Mouse (Mus musculus) megakaryocyte, embryonic 14.5 days (primary cell): Measurements from ENCODE around the gene P2rx4. TPM values are rescaled to one million over a fixed set of nuclear protein-coding genes. Genes with fewer than 3 reads are reported as not detected.

ENCODE experiments used
- H3K27me3 ChIP-seq: replicated peaks from 2 replicates; pipeline ENCODE3; 2012; ENCODE audit warnings: inconsistent platforms
- H3K36me3 ChIP-seq: replicated peaks from 2 replicates; pipeline ENCODE3; 2012; ENCODE audit warnings: low read length, inconsistent platforms, mixed read lengths
- H3K4me1 ChIP-seq: 2 replicates; pipeline ENCODE4 v1.6.1; 2012; ENCODE audit warnings: inconsistent platforms
- H3K4me3 ChIP-seq: replicated peaks from 2 replicates; pipeline ENCODE3; 2012; ENCODE audit warnings: moderate library complexity, mild to moderate bottlenecking, inconsistent platforms
- H3K9me3 ChIP-seq: 2 replicates; pipeline ENCODE4 v1.6.1; 2012; ENCODE audit warnings: inconsistent platforms
- FLI1 ChIP-seq: IDR thresholded peaks from 2 replicates; pipeline ENCODE4 v1.6.1; 2012; ENCODE audit warnings: low read length, inconsistent platforms, mixed read lengths
- GATA1 ChIP-seq: IDR thresholded peaks from 3 replicates; pipeline ENCODE4 v1.6.1; 2012; ENCODE audit warnings: mixed read lengths, low read length, inconsistent platforms, borderline replicate concordance
- polyA plus RNA-seq: library from polyadenylated mRNA; stranded (reverse); fragments of >175 nt; gene quantifications from 2 replicates; pipeline ENCODE4 v1.2.3, GENCODE M21; 2012; ENCODE audit warnings: low replicate concordance; ENCODE audit not compliant: insufficient read depth

The P2rx4 gene
- polyA plus RNA-seq, 1 experiment = 13.7 TPM

DNA sequence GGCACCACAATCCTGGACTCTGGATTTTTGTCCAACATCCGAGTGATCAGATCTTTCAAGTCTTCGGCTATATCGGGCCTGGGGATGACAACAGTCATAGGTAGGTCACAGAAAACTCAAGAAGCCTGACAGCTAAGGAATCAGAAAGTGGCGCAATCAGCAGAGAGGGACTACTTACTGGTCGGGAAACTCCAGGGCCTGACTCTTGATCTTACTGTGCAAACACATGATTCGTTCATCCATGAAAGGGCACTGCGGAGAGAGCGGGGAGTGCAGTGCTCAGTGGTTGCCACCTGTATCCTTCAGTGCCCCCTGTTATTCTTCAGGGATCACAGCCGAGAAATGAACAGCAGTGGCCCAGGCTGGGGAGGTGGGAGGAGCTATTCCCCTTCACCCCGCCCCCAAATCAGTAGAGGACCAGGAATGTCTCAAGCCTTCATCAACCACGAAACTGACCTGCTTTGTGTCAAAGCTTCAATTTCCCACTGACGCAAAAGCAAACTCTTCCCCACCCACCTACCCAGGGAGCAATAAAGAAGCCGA is 36.6 kb downstream of the P2rx4 start:
- H3K4me1 ChIP-seq = no peaks in the 10 kb centered on the region
- H3K36me3 ChIP-seq = peaks cover 94% of the 10 kb centered on the region
- no peaks in the 10 kb centered on the region for H3K9me3 ChIP-seq
- H3K27me3 ChIP-seq = no peaks in the 10 kb centered on the region
- TF ChIP-seq GATA1 = no peak
- TF ChIP-seq FLI1 = no peak
- H3K4me3 ChIP-seq = no peak overlapping the region

DNA sequence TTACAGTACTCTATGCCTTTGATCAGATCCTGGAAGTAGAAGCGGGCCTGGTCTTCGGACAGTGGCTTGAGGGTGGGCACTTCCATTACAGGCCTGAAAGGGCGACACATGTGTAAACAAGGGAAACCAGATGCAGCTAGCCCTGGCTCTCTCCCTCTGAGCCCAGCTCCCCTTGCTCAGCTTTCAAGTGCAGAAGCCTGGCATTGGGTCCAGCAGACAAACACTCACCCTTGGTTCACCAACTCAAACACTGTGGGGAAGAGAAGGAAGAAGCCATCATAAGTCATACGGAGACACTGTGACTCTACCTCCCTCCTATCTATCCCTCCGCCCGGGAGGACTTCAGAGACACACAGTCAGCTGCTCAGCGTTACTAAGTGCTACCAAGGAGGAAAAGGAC is 40.6 kb downstream of the P2rx4 start:
- Histone ChIP-seq H3K9me3 (no peaks in the 10 kb centered on the region), H3K27me3 (no peaks in the 10 kb centered on the region), H3K4me3 (no peak overlapping the region), H3K36me3 (peaks cover 91% of the 10 kb centered on the region), H3K4me1 (no peaks in the 10 kb centered on the region)
- TF ChIP-seq FLI1 = no peak
- no peak for TF ChIP-seq GATA1

DNA sequence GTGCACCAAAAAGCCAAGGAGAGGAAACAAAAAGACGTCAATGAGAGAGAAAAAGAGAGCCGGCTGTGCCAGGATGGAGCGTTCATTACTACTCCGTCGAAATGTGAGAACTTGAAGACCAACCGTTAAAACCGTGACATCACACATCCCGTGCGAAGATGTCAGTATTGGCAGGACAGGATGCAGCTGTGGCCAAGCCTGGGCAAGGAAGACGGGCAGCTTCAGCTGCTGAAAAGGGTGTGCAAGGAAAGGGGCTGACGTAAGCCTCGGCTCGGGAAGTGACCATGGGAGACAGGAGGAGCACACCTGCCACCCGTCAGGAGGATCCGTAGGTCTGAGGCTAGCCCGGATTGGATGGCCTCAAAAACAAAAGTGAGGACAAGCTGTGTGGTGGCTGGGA is 47.1 kb downstream of the P2rx4 start:
- H3K27me3 ChIP-seq = no peaks in the 10 kb centered on the region
- 0 out of 2 replicates have a peak, but pooled peaks cover 3% of the 10 kb centered on the region for H3K9me3 ChIP-seq
- TF ChIP-seq GATA1 (no peak), FLI1 (no peak)
- peaks cover 95% of the 10 kb centered on the region for H3K36me3 ChIP-seq
- H3K4me3 ChIP-seq = no peak overlapping the region
- 0 out of 2 replicates have a peak, but pooled peaks cover 3% of the 10 kb centered on the region for H3K4me1 ChIP-seq

DNA sequence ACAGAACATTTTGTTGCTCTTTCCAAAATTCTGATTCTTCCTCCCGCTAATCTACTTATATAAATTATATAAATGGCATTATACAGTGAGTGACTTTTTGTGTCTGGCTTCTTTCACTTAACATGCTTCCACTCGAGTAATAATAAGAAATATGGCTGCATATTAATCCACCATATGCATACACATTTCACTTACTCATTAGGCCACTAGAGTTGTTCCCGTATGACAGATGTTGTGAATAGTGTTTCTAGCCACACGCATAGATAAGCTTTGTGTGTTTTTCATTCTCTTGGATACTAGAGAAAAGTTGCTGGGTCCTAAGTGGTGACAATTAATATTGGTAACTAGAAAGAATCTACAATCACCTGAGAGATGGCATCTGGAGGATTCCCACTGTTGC is 48.3 kb downstream of the P2rx4 start:
- Histone ChIP-seq H3K4me3 (no peak overlapping the region), H3K36me3 (peaks cover 89% of the 10 kb centered on the region), H3K4me1 (peaks cover 8% of the 10 kb centered on the region), H3K27me3 (no peaks in the 10 kb centered on the region), H3K9me3 (0 out of 2 replicates have a peak, but pooled peaks cover 3% of the 10 kb centered on the region)
- TF ChIP-seq GATA1 (no peak), FLI1 (no peak)

DNA sequence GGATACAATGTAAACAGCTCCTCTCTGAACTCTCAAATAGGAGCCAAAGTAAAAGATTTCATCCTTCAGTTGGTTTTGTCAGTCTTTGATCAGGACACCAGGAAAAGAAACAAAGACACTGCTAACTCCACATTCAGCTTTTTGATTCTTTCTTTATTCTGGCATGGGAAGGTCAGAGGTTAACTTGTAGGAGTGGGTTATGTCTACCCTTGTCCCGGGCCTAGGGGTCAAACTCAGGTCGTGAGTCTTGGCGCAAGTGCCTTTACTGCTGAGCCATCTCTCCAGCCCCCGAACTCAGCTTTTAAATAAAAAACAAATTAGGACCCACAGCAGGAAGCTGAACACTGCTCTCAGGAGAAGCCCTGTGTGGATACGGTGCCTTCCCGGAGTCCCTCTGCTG is 48.8 kb downstream of the P2rx4 start:
- H3K36me3 ChIP-seq = peaks cover 90% of the 10 kb centered on the region
- TF ChIP-seq FLI1 = no peak
- no peak for TF ChIP-seq GATA1

DNA sequence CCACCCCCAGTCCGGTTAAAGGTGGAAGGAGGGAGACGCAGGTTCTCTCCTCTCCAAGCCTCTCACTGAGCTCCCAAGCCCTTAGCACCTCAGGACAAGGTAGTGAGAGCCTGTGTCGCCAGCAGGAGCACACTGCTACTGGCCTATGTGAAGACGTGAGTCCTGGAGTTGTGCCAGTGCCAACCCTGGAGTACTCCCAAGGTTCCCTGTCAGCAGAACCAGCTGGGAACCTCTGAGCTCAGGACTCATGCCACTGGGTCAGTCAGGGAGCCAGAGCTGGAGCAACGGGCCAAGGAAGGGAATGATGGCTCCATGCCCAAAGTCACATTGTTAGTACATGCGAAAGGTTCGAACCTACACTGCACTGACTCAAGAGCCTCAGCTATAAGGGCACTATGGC is 49.3 kb downstream of the P2rx4 start:
- H3K4me1 ChIP-seq = peaks cover 15% of the 10 kb centered on the region
- H3K4me3 ChIP-seq = no peak overlapping the region
- peaks cover 88% of the 10 kb centered on the region for H3K36me3 ChIP-seq
- TF ChIP-seq FLI1 (no peak), GATA1 (no peak)
- H3K27me3 ChIP-seq = no peaks in the 10 kb centered on the region
- 0 out of 2 replicates have a peak, but pooled peaks cover 3% of the 10 kb centered on the region for H3K9me3 ChIP-seq

More for the DNA sequence above, 48.8 kb downstream of the P2rx4 start:
- no peaks in the 10 kb centered on the region for H3K27me3 ChIP-seq
- no peak overlapping the region for H3K4me3 ChIP-seq
- peaks cover 13% of the 10 kb centered on the region for H3K4me1 ChIP-seq
- 0 out of 2 replicates have a peak, but pooled peaks cover 3% of the 10 kb centered on the region for H3K9me3 ChIP-seq

DNA sequence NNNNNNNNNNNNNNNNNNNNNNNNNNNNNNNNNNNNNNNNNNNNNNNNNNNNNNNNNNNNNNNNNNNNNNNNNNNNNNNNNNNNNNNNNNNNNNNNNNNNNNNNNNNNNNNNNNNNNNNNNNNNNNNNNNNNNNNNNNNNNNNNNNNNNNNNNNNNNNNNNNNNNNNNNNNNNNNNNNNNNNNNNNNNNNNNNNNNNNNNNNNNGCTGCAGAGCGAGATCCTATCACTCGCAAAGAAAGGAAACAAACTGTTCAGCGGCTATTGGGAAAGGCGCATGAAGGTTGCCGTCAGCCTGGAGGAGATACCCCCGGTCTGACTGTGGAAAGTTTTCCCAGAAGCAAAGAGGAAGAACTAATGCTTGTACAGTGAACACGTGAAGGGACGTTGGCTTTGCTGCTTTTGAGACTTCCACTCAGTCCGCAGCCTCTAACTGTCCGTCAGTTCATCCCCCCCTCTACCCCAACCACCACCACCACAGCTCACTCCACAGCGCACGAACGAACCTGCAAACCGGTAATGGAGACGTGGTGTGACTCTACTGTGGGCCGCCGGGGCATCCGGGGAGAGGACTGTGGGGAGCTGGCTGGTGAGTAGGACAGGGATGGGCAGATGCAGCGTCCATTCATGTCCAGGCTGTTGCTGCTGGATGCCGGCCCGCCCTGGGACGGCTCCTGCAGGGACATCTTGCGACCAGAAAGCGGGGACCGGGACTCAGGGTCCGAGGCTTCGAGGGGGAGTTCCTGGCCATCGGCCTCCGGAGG is 56.1 kb downstream of the P2rx4 start:
- peaks cover 54% of the 10 kb centered on the region for H3K4me1 ChIP-seq
- no peaks in the 10 kb centered on the region for H3K27me3 ChIP-seq
- H3K9me3 ChIP-seq = no peaks in the 10 kb centered on the region
- TF ChIP-seq GATA1 = no peak
- no peak for TF ChIP-seq FLI1
- H3K4me3 ChIP-seq = no peak overlapping the region
- peaks cover 77% of the 10 kb centered on the region for H3K36me3 ChIP-seq

DNA sequence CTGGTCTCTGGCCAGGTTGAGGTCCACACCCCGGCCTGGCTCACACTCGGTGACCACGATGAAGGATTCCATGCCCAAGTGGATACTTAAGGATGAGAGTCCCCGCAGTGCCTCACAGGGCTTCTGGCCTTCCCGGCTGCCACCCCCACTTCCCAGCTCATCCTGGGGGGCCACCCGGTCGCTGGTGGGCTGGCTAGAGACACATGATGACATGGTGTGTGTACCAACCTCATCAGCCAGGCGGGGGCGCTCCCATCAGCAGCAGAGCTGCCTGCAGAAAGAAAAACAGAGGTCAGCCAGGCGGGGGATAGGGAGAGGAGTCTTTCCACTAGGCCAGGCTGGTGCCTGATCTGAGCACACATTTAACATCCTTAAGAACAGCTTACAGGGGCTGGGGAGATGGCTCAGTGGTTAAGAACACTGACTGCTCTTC is 56.7 kb downstream of the P2rx4 start:
- Histone ChIP-seq H3K4me1 (peaks cover 60% of the 10 kb centered on the region), H3K9me3 (no peaks in the 10 kb centered on the region), H3K27me3 (no peaks in the 10 kb centered on the region), H3K4me3 (no peak overlapping the region), H3K36me3 (peaks cover 77% of the 10 kb centered on the region)
- TF ChIP-seq FLI1 (no peak), GATA1 (no peak)

DNA sequence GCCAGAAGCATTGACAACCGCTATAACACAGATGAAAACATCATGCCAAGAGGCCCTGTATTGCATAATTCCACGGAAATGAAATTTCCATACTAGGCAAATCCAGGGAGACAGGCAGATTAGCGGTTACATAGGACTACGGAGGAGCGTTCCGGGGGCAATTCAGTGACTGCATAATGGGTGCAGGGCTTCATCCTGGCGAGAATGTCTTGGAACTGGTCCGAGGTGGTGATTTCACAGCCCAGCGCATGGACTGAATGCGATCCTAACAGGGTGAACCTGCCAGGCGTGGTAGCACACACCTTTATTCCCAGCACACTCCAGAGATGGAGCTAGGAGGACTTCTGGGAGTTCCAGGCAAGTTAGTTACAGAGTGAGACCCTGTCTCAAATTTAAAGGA is 59.9 kb downstream of the P2rx4 start:
- no peak for TF ChIP-seq FLI1
- TF ChIP-seq GATA1 = no peak
- no peaks in the 10 kb centered on the region for H3K27me3 ChIP-seq
- H3K36me3 ChIP-seq = peaks cover 64% of the 10 kb centered on the region
- H3K4me3 ChIP-seq = no peak overlapping the region
- H3K4me1 ChIP-seq = peaks cover 76% of the 10 kb centered on the region
- no peaks in the 10 kb centered on the region for H3K9me3 ChIP-seq

DNA sequence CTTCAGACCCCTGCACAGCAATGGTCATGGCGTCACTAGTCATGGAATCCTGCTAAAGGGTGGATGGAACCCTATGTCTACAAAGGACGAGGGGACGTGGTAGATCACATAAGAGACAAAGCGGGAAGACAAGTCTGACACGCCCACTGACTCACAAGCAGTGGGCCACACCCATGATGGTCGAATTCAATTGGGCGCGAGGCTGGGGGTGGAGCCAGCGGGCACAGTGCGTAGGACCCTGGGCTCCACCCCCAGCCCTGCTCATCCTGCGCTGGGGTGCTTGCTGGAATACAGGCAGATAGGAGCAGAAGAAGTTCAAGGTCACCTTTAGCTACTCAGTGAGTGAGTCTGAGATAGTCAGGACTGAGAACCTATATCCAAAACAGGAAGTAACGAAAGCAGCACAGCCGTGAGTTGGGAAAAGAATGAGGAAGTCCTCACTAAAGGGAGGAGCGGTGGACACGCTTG is 61.8 kb downstream of the P2rx4 start:
- no peak for TF ChIP-seq GATA1
- H3K4me3 ChIP-seq = no peak overlapping the region
- peaks cover 58% of the 10 kb centered on the region for H3K36me3 ChIP-seq
- H3K27me3 ChIP-seq = no peaks in the 10 kb centered on the region
- no peaks in the 10 kb centered on the region for H3K9me3 ChIP-seq
- peaks cover 82% of the 10 kb centered on the region for H3K4me1 ChIP-seq
